Mouse (Mus musculus) C2C12 (cell line): Measurements from ENCODE around the gene Wasl. TPM values are rescaled to one million over a fixed set of nuclear protein-coding genes. Genes with fewer than 3 reads are reported as not detected.

Source experiments
- H3K27me3 ChIP-seq: one replicate; pipeline ENCODE4 v1.6.1; 2011; ENCODE audit not compliant: control insufficient read depth, insufficient read depth, insufficient read length
- H3K36me3 ChIP-seq: one replicate; pipeline ENCODE4 v1.6.1; 2011; ENCODE audit not compliant: control insufficient read depth, insufficient read depth
- H3K4me3 ChIP-seq: one replicate; pipeline ENCODE4 v1.5.1; 2011; ENCODE audit warnings: mild to moderate bottlenecking, control low read depth; ENCODE audit not compliant: poor library complexity, insufficient read depth, severe bottlenecking
- H3K79me2 ChIP-seq: one replicate; pipeline ENCODE4 v1.6.1; 2011; ENCODE audit not compliant: control insufficient read depth, insufficient read depth
- H3K79me3 ChIP-seq: one replicate; pipeline ENCODE4 v1.6.1; 2011; ENCODE audit warnings: low read depth, control low read depth
- H3ac ChIP-seq: one replicate; pipeline ENCODE3; 2011; ENCODE audit warnings: low read depth; ENCODE audit not compliant: control insufficient read depth, insufficient read length
- CEBPB ChIP-seq: IDR thresholded peaks from one replicate; pipeline ENCODE4 v1.6.1; 2011; ENCODE audit warnings: low read depth, mild to moderate bottlenecking, control low read depth, moderate library complexity
- CTCF ChIP-seq: IDR thresholded peaks from one replicate; pipeline ENCODE4 v1.5.1; 2011; ENCODE audit not compliant: control insufficient read depth, insufficient read depth, insufficient read length
- FOSL1 ChIP-seq: IDR thresholded peaks from one replicate; pipeline ENCODE4 v1.8.0; 2011; ENCODE audit warnings: mild to moderate bottlenecking, low read length; ENCODE audit not compliant: poor library complexity, insufficient read depth, severe bottlenecking
- MAX ChIP-seq: IDR thresholded peaks from one replicate; pipeline ENCODE4 v1.6.1; 2011; ENCODE audit warnings: mild to moderate bottlenecking, control low read depth
- MYOD1 ChIP-seq: IDR thresholded peaks from one replicate; pipeline ENCODE4 v1.6.1; 2011; ENCODE audit warnings: low read depth; ENCODE audit not compliant: control insufficient read depth, insufficient read length
- MYOG ChIP-seq: IDR thresholded peaks from one replicate; pipeline ENCODE4 v1.6.1; 2011; ENCODE audit not compliant: control insufficient read depth, insufficient read length; ENCODE audit errors: extremely low read depth
- USF1 ChIP-seq: IDR thresholded peaks from one replicate; pipeline ENCODE4 v1.6.1; 2011; ENCODE audit warnings: low read depth, mild to moderate bottlenecking, control low read depth, moderate library complexity
- polyA plus RNA-seq: library from polyadenylated mRNA; unstranded; fragments of >200 nt; fragmentation: generic; extraction: Trizol; gene quantifications from one replicate; pipeline ENCODE4 v1.2.1, GENCODE M21; 2012; ENCODE audit warnings: missing spikeins

Gene Wasl
- polyA plus RNA-seq, 1 experiment = 9.5 TPM

GRCm38 (mm10) chr6:24694455-24695410, 29.9 kb upstream of the Wasl start:
- H3K27me3 ChIP-seq = no peaks in the 10 kb centered on the region
- H3K79me3 ChIP-seq = no peaks in the 10 kb centered on the region
- H3ac ChIP-seq = no peak overlapping the region

GRCm38 (mm10) chr6:24687871-24688270, 23.1 kb upstream of the Wasl start:
- Histone ChIP-seq H3K36me3 (no peaks in the 10 kb centered on the region), H3K79me2 (no peaks in the 10 kb centered on the region), H3K4me3 (no peak overlapping the region), H3K27me3 (no peaks in the 10 kb centered on the region), H3K79me3 (no peaks in the 10 kb centered on the region), H3ac (no peak overlapping the region)
- TF ChIP-seq FOSL1 (no peak), CTCF (no peak), MYOG (no peak), USF1 (no peak), CEBPB (no peak), MAX (no peak), MYOD1 (no peak)

More at GRCm38 (mm10) chr6:24694455-24695410, 29.9 kb upstream of the Wasl start:
- Histone ChIP-seq H3K4me3 (no peak overlapping the region), H3K36me3 (no peaks in the 10 kb centered on the region), H3K79me2 (no peaks in the 10 kb centered on the region)
- TF ChIP-seq USF1 = no peak
- TF ChIP-seq CEBPB = no peak
- no peak for TF ChIP-seq CTCF
- TF ChIP-seq FOSL1 = no peak
- no peak for TF ChIP-seq MYOD1
- TF ChIP-seq MAX = no peak
- TF ChIP-seq MYOG = no peak

DNA sequence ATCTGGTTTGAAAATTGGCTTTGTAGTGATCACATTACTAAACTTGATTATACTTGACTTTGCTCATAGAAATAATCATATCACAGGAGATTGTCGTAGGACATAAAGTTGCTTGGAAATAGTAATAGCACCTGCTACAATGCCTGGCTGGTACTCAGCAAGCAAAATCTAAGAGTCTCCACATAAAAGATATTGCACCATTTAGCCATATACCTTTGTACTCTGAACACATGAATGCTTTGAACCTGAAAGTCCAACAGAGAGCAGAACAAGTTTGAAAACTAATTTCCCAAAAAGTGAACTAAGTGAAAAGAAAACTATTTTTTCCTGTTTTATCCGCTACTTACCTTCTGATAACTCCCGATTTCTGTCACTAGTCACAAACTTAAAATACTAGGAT, 18.3 kb upstream of the Wasl start:
- H3K79me2 ChIP-seq = no peaks in the 10 kb centered on the region

GRCm38 (mm10) chr6:24667829-24668228, 3.0 kb upstream of the Wasl start:
- TF ChIP-seq MAX (no peak), MYOD1 (no peak), CEBPB (no peak), MYOG (no peak), USF1 (no peak), CTCF (no peak), FOSL1 (no peak)
- no peaks in the 10 kb centered on the region for H3K27me3 ChIP-seq
- no peaks in the 10 kb centered on the region for H3K36me3 ChIP-seq
- no peak overlapping the region for H3K4me3 ChIP-seq
- H3K79me2 ChIP-seq = peaks cover 20% of the 10 kb centered on the region
- no peak overlapping the region for H3ac ChIP-seq
- peaks cover 15% of the 10 kb centered on the region for H3K79me3 ChIP-seq

More for the DNA sequence above, 18.3 kb upstream of the Wasl start:
- no peak overlapping the region for H3ac ChIP-seq
- TF ChIP-seq FOSL1 (no peak), CTCF (no peak), CEBPB (no peak), MYOG (no peak), MYOD1 (no peak), USF1 (no peak), MAX (no peak)
- H3K36me3 ChIP-seq = no peaks in the 10 kb centered on the region
- H3K4me3 ChIP-seq = no peak overlapping the region
- no peaks in the 10 kb centered on the region for H3K79me3 ChIP-seq
- no peaks in the 10 kb centered on the region for H3K27me3 ChIP-seq

DNA sequence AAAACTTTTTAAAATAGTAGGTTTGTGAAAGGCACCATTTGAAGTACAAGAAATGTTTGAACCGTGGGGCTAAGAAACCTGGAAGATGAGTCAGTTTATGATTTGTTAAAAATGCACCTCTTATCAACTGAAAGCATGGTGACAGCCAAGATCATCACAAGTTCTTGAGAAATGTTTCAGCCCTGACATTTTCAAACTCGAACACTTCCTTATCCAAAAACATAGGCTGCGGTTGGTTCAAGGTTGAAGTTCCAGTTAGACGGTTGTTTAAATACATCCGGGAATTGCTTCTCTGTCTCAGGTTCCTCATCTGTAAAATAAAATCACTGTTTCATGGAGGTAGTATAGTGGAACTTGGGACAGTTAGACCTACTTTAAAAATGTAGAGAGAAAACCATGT, 1.4 kb upstream of the Wasl start:
- TF ChIP-seq CTCF = no peak
- no peak for TF ChIP-seq USF1

More for the DNA sequence above, 1.4 kb upstream of the Wasl start:
- H3K4me3 ChIP-seq = no peak overlapping the region
- H3K36me3 ChIP-seq = no peaks in the 10 kb centered on the region
- peaks cover 35% of the 10 kb centered on the region for H3K79me2 ChIP-seq
- H3K79me3 ChIP-seq = peaks cover 30% of the 10 kb centered on the region
- no peak overlapping the region for H3ac ChIP-seq
- H3K27me3 ChIP-seq = no peaks in the 10 kb centered on the region
